Mouse (Mus musculus) cortical plate, adult 2 months (tissue): Measurements from ENCODE around the gene Bach1.

Source experiments
- CTCF ChIP-seq: fragments of 200-500 bp; IDR thresholded peaks from 2 replicates; pipeline ENCODE4 v1.5.1; 2011; ENCODE audit warnings: mild to moderate bottlenecking, control low read depth, low read length; ENCODE audit not compliant: insufficient read depth; ENCODE audit errors: extremely low read depth
- POLR2A ChIP-seq: fragments of 200-500 bp; IDR thresholded peaks from 2 replicates; pipeline ENCODE4 v1.6.1; 2011; ENCODE audit warnings: mild to moderate bottlenecking, low read length, control low read depth; ENCODE audit not compliant: insufficient read depth; ENCODE audit errors: extremely low read depth

DNA sequence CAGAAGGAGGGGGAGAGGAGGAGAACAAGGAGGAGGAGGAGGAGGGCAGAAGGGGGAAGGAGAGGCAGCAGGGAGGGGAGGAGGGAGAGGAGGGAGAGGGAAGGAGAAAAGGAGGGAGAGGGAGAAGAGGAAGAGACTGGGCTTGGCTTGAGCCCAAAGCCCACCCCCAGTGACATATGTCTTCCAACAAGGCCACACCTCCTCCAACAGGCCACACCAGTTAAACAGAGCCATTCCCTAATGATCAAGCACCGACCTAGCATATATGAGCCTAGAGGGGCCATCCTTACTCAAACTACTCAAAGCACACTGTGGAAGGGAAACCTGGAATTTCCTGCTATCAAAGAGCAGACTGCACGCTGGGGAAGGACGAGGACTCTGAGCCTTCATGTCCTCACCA, 16.9 kb upstream of the Bach1 start:
- TF ChIP-seq CTCF (no peak), POLR2A (no peak)
